Mouse (Mus musculus): ENCODE measurements around the gene Tmem255b. TPM values are rescaled to one million over a fixed set of nuclear protein-coding genes. Genes with fewer than 3 reads are reported as not detected.
A peak's percentile ranks its signal among the peaks of the same experiment; 100 is the strongest.

The Tmem255b gene
- polyA plus RNA-seq, 1 experiment: 11.0 TPM

GRCm38 (mm10) chr8:13437531-13437930, 2.5 kb downstream of the Tmem255b start:
- no peaks in the 10 kb centered on the region for H3K4me1 ChIP-seq (ENCODE audit: control insufficient read depth, insufficient read depth, insufficient read length, low read length)
- peaks cover 25% of the 10 kb centered on the region for H3K27me3 ChIP-seq (ENCODE audit: control insufficient read depth, insufficient read depth, low read length)
- TF ChIP-seq CTCF (IDR thresholded peaks at IDR 0.05; ENCODE audit: extremely low read depth, insufficient read length, insufficient replicate concordance, low read depth, low read length): no peak
- TF ChIP-seq POLR2A (IDR thresholded peaks at IDR 0.05; ENCODE audit: low read depth, low read length): no peak
- H3K36me3 ChIP-seq (ENCODE audit: control insufficient read depth, insufficient read depth, low read length): no peaks in the 10 kb centered on the region
- no peak overlapping the region for H3K4me3 ChIP-seq (ENCODE audit: low read depth, low read length)
- 66% methylated on average over 2 of the region's 2 CpGs for WGBS
- H3K27ac ChIP-seq (ENCODE audit: insufficient read depth, low read depth, low read length): no peak overlapping the region

DNA sequence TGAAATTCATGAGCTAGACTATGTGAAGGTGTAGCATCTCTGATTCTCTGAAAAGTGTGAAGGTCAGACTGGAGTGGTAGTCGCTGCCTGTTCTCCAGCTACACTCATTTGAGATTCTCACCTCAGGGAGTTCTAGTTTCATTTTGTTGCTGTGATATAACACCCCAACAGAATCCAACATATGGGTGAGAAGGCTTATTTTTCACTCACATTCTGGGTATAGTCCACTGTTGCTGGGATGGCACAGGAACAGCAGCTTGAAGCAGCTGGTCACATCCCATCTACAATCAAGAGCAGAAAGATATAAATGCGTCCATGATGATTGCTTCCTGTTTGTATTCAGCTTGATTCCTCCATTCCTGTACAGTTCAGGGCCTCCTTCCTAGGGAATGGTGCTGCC, 7.2 kb downstream of the Tmem255b start:
- 81% methylated on average over 2 of the region's 2 CpGs for WGBS
- Histone ChIP-seq H3K4me1 (ENCODE audit: control insufficient read depth, insufficient read depth, insufficient read length, low read length) (no peaks in the 10 kb centered on the region), H3K27me3 (ENCODE audit: control insufficient read depth, insufficient read depth, low read length) (no peaks in the 10 kb centered on the region), H3K4me3 (ENCODE audit: low read depth, low read length) (no peak overlapping the region), H3K36me3 (ENCODE audit: control insufficient read depth, insufficient read depth, low read length) (no peaks in the 10 kb centered on the region), H3K27ac (ENCODE audit: insufficient read depth, low read depth, low read length) (no peak overlapping the region)
- no peak for TF ChIP-seq CTCF (IDR thresholded peaks at IDR 0.05; ENCODE audit: extremely low read depth, insufficient read length, insufficient replicate concordance, low read depth, low read length)
- no peak for TF ChIP-seq POLR2A (IDR thresholded peaks at IDR 0.05; ENCODE audit: low read depth, low read length)

- 84% methylated on average over 6 of the region's 6 CpGs for WGBS
- Histone ChIP-seq H3K27me3 (ENCODE audit: control insufficient read depth, insufficient read depth, low read length) (no peaks in the 10 kb centered on the region), H3K4me3 (ENCODE audit: low read depth, low read length) (no peak overlapping the region), H3K27ac (ENCODE audit: insufficient read depth, low read depth, low read length) (no peak overlapping the region), H3K36me3 (ENCODE audit: control insufficient read depth, insufficient read depth, low read length) (no peaks in the 10 kb centered on the region), H3K4me1 (ENCODE audit: control insufficient read depth, insufficient read depth, insufficient read length, low read length) (no peaks in the 10 kb centered on the region)
- no peak for TF ChIP-seq POLR2A (IDR thresholded peaks at IDR 0.05; ENCODE audit: low read depth, low read length)
- no peak for TF ChIP-seq CTCF (IDR thresholded peaks at IDR 0.05; ENCODE audit: extremely low read depth, insufficient read length, insufficient replicate concordance, low read depth, low read length)
These were observed 11.5 kb downstream of the Tmem255b start for GRCm38 (mm10) chr8:13446456-13446855.

DNA sequence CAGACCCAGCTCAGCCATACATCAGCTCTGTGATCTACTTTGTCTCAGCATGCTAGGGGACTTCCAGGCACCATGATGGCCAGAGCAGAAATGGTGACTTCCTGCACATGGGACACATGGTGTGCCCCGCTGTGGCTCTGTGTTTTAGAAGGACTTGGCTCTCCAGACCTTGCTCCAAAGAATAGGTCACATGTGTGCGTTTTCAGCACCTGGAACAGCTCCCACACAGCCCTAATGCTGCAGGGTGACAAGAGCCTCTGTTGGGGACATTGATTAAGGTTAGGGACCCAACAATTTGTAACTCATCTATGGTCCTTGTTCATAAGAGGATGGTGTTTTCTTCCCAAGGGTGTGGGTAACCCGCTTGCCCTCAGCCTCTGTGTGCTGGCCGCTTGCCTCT, 13.2 kb downstream of the Tmem255b start:
- Histone ChIP-seq H3K27ac (ENCODE audit: insufficient read depth, low read depth, low read length) (no peak overlapping the region), H3K27me3 (ENCODE audit: control insufficient read depth, insufficient read depth, low read length) (no peaks in the 10 kb centered on the region), H3K36me3 (ENCODE audit: control insufficient read depth, insufficient read depth, low read length) (no peaks in the 10 kb centered on the region), H3K4me3 (ENCODE audit: low read depth, low read length) (no peak overlapping the region), H3K4me1 (ENCODE audit: control insufficient read depth, insufficient read depth, insufficient read length, low read length) (no peaks in the 10 kb centered on the region)
- TF ChIP-seq CTCF (IDR thresholded peaks at IDR 0.05; ENCODE audit: extremely low read depth, insufficient read length, insufficient replicate concordance, low read depth, low read length) (no peak), POLR2A (IDR thresholded peaks at IDR 0.05; ENCODE audit: low read depth, low read length) (no peak)
- 43% methylated on average over 4 of the region's 4 CpGs for WGBS

- H3K27ac ChIP-seq (ENCODE audit: insufficient read depth, low read depth, low read length): no peak overlapping the region
- TF ChIP-seq POLR2A (IDR thresholded peaks at IDR 0.05; ENCODE audit: low read depth, low read length): no peak
- TF ChIP-seq CTCF (IDR thresholded peaks at IDR 0.05; ENCODE audit: extremely low read depth, insufficient read length, insufficient replicate concordance, low read depth, low read length): no peak
- WGBS: 40% methylated on average over 6 of the region's 6 CpGs
- H3K4me1 ChIP-seq (ENCODE audit: control insufficient read depth, insufficient read depth, insufficient read length, low read length): no peaks in the 10 kb centered on the region
- no peak overlapping the region for H3K4me3 ChIP-seq (ENCODE audit: low read depth, low read length)
- no peaks in the 10 kb centered on the region for H3K27me3 ChIP-seq (ENCODE audit: control insufficient read depth, insufficient read depth, low read length)
- H3K36me3 ChIP-seq (ENCODE audit: control insufficient read depth, insufficient read depth, low read length): no peaks in the 10 kb centered on the region
These were observed 16.8 kb downstream of the Tmem255b start for GRCm38 (mm10) chr8:13451747-13452277.

GRCm38 (mm10) chr8:13454341-13455113, 19.5 kb downstream of the Tmem255b start:
- no peak for TF ChIP-seq POLR2A (IDR thresholded peaks at IDR 0.05; ENCODE audit: low read depth, low read length)
- TF ChIP-seq CTCF (IDR thresholded peaks at IDR 0.05; ENCODE audit: extremely low read depth, insufficient read length, insufficient replicate concordance, low read depth, low read length): no peak
- no peak overlapping the region for H3K4me3 ChIP-seq (ENCODE audit: low read depth, low read length)
- no peaks in the 10 kb centered on the region for H3K4me1 ChIP-seq (ENCODE audit: control insufficient read depth, insufficient read depth, insufficient read length, low read length)
- no peak overlapping the region for H3K27ac ChIP-seq (ENCODE audit: insufficient read depth, low read depth, low read length)
- no peaks in the 10 kb centered on the region for H3K36me3 ChIP-seq (ENCODE audit: control insufficient read depth, insufficient read depth, low read length)
- 61% methylated on average over 8 of the region's 8 CpGs for WGBS
- no peaks in the 10 kb centered on the region for H3K27me3 ChIP-seq (ENCODE audit: control insufficient read depth, insufficient read depth, low read length)

GRCm38 (mm10) chr8:13455295-13455694, 20.3 kb downstream of the Tmem255b start:
- peak; percentile 82; the same call in 1 of the 2 replicates for TF ChIP-seq CTCF (IDR thresholded peaks at IDR 0.05; ENCODE audit: extremely low read depth, insufficient read length, insufficient replicate concordance, low read depth, low read length)
- TF ChIP-seq POLR2A (IDR thresholded peaks at IDR 0.05; ENCODE audit: low read depth, low read length): no peak
- Histone ChIP-seq H3K4me1 (ENCODE audit: control insufficient read depth, insufficient read depth, insufficient read length, low read length) (no peaks in the 10 kb centered on the region), H3K27ac (ENCODE audit: insufficient read depth, low read depth, low read length) (no peak overlapping the region), H3K36me3 (ENCODE audit: control insufficient read depth, insufficient read depth, low read length) (no peaks in the 10 kb centered on the region), H3K4me3 (ENCODE audit: low read depth, low read length) (no peak overlapping the region), H3K27me3 (ENCODE audit: control insufficient read depth, insufficient read depth, low read length) (no peaks in the 10 kb centered on the region)
- 7% methylated on average over 2 of the region's 2 CpGs for WGBS

Measured in small intestine, adult 2 months (tissue).